8 mouse cellular contexts compared by ENCODE assay signal in genomic region chr6:97416972-97417554, GRCm38 (mm10).
DNase-seq lines count a peak whose midpoint lies in the region; ATAC-seq lines count a peak whose summit lies in the region.

No protein-coding gene starts in this region.

- H3K4me3 ChIP-seq in kidney, embryonic 15.5 days (replicated peaks), result no peak overlapping the region

- no peak overlapping the region for H3K4me2 ChIP-seq in kidney, embryonic 15.5 days

- H3K27me3 ChIP-seq in kidney, embryonic 15.5 days, result no peaks in the 10 kb centered on the region

- no peak overlapping the region for H3K9ac ChIP-seq in kidney, embryonic 15.5 days

- WGBS in kidney, embryonic 15.5 days, result 59% methylated on average over 13 of the region's 13 CpGs

- ATAC-seq in kidney, embryonic 15.5 days (replicated peaks; ENCODE audit: low FRiP score), result peak; percentile 55

- DNase-seq in CD4-positive helper T cell, adult 2 months (ENCODE audit: low read depth, low spot score), result peak; percentile 60
- DNase-seq in T-cell, adult 2 months (ENCODE audit: low spot score), result peak; percentile 52
- peak; percentile 73 to 80 for DNase-seq in cerebellum, postnatal 14 days
- peak; percentile 83 for DNase-seq in gastrocnemius, postnatal 10 days
- DNase-seq in lung, adult 18-20 months, result peak; percentile 63 to 78
- DNase-seq in retina, embryonic 14.5 days (ENCODE audit: low spot score), result peak; percentile 90
- peak; percentile 81 for DNase-seq in urinary bladder, postnatal 25 days (ENCODE audit: low spot score)

- H3K36me3 ChIP-seq in kidney, embryonic 15.5 days, result no peaks in the 10 kb centered on the region

- no peaks in the 10 kb centered on the region for H3K9me3 ChIP-seq in kidney, embryonic 15.5 days (replicated peaks)

- H3K27ac ChIP-seq in kidney, embryonic 15.5 days, result no peak overlapping the region

- 0 out of 2 replicates have a peak, but pooled peaks cover 4% of the 10 kb centered on the region for H3K4me1 ChIP-seq in kidney, embryonic 15.5 days
